Mouse (Mus musculus) olfactory bulb, adult 2 months (tissue): ENCODE measurements at regions not wholly inside any gene's neighbourhood (a gene's known extent, or its start where the extent isn't known, plus 50 kb on each side); places are given as distances from the start of the nearest gene placed in this dataset.

Source experiments
- CTCF ChIP-seq: fragments of 200-500 bp; IDR thresholded peaks from 2 replicates; pipeline ENCODE4 v1.5.1; 2012; ENCODE audit warnings: low read depth, mild to moderate bottlenecking, low read length, moderate library complexity; ENCODE audit not compliant: insufficient read depth
- POLR2A ChIP-seq: fragments of 200-500 bp; IDR thresholded peaks from 2 replicates; pipeline ENCODE4 v1.6.1; 2012; ENCODE audit warnings: mild to moderate bottlenecking, low read depth, low read length, moderate library complexity; ENCODE audit not compliant: insufficient read depth

DNA sequence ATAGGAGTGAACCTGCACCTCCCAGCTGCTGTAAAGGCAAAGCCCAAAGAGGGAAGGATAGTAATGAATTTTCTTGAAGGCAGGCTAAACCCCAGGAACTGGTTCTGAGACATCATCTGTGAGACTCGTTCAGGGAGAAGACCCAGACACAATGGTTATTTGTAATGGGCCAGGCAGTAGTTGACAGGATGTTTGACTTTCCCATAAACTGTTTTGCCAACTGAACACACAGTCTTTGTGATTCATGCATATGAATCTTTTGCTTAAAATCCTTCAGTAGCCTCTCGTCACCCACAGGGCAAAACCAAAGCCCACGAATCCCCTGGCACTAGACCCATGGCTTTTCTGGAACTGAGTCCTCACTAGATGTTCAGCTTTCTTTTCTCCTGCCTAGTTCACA lies 148.3 kb upstream of the Inhba start:
- no peak for TF ChIP-seq CTCF
- no peak for TF ChIP-seq POLR2A
